Comparison of ENCODE assay signal across 21 mouse cellular contexts in genomic region chr16:9274583-9275100, GRCm38 (mm10).
A peak's percentile ranks its signal among the peaks of the same experiment; 100 is the strongest.
DNase-seq lines count a peak whose midpoint lies in the region; ATAC-seq lines count a peak whose summit lies in the region.
"Had no signal": no experiment of that assay in that cellular context is flagged by ENCODE, and none has a peak within 500 bp of the region (broad histone marks: within the 10 kb centered on the region; RNA-seq: fewer than 3 reads in every experiment).

No protein-coding gene starts in this region.

- no peaks in the 10 kb centered on the region for H3K36me3 ChIP-seq in kidney, embryonic 15.5 days
- H3K36me3 ChIP-seq: heart, embryonic 13.5 days; limb, embryonic 13.5 days; liver, embryonic 12.5 days; midbrain, embryonic 12.5 days had no signal

- ATAC-seq in kidney, embryonic 15.5 days (replicated peaks; ENCODE audit: low FRiP score): 0 out of 2 replicates have a peak, but pooled peaks have one; percentile 40
- ATAC-seq: forebrain, embryonic 13.5 days; inflammation-experienced regulatory T-cells, adult 6 months; liver, embryonic 12.5 days had no signal

- WGBS in kidney, embryonic 15.5 days: 20% methylated on average over 7 of the region's 7 CpGs

- no peak overlapping the region for H3K4me2 ChIP-seq in kidney, embryonic 15.5 days
- H3K4me2 ChIP-seq: forebrain, embryonic 13.5 days; heart, embryonic 13.5 days; hindbrain, embryonic 14.5 days; limb, embryonic 13.5 days; liver, embryonic 12.5 days; midbrain, embryonic 12.5 days had no signal

- H3K4me3 ChIP-seq in kidney, embryonic 15.5 days (replicated peaks): no peak overlapping the region
- H3K4me3 ChIP-seq: forebrain, embryonic 13.5 days; heart, embryonic 13.5 days; limb, embryonic 13.5 days; liver, embryonic 12.5 days; midbrain, embryonic 12.5 days had no signal

- no peaks in the 10 kb centered on the region for H3K27me3 ChIP-seq in kidney, embryonic 15.5 days
- H3K27me3 ChIP-seq: forebrain, embryonic 13.5 days; heart, embryonic 13.5 days; limb, embryonic 13.5 days; liver, embryonic 12.5 days had no signal

- DNase-seq in adrenal gland, postnatal 14 days: peak; percentile 17
- DNase-seq in adrenal gland, adult 18-20 months (ENCODE audit: low spot score in 2 of 2): no peak
- DNase-seq in kidney, postnatal 25 days: no peak
- DNase-seq in layer of hippocampus, adult 9-11 months: peak; percentile 23
- DNase-seq in layer of hippocampus, adult 8-10 months (ENCODE audit: low spot score in 2 of 2): no peak
- peak; percentile 59 for DNase-seq in brain, adult 2 months (ENCODE audit: low read depth, low spot score)
- no peak for DNase-seq in heart, postnatal 10 days
- DNase-seq: cerebellum, adult 18-20 months; cerebellum, postnatal 14 days; gastrocnemius, postnatal 14 days; layer of hippocampus, postnatal 36 days; lung, adult 18-20 months; lung, postnatal 10 days had no signal

- no peaks in the 10 kb centered on the region for H3K9me3 ChIP-seq in kidney, embryonic 15.5 days (replicated peaks)
- H3K9me3 ChIP-seq: forebrain, embryonic 13.5 days; heart, embryonic 13.5 days; limb, embryonic 13.5 days; liver, embryonic 12.5 days; midbrain, embryonic 12.5 days had no signal

- intact Hi-C loops in heart, postnatal 10 days (cut with DNase I): no loop called here

- no peak overlapping the region for H3K27ac ChIP-seq in kidney, embryonic 15.5 days
- H3K27ac ChIP-seq: forebrain, embryonic 13.5 days; heart, embryonic 13.5 days; hindbrain, embryonic 14.5 days; limb, embryonic 13.5 days; liver, embryonic 12.5 days; midbrain, embryonic 12.5 days had no signal

- no peaks in the 10 kb centered on the region for H3K4me1 ChIP-seq in kidney, embryonic 15.5 days
- H3K4me1 ChIP-seq: forebrain, embryonic 13.5 days; heart, embryonic 13.5 days; limb, embryonic 13.5 days; liver, embryonic 12.5 days had no signal

- H3K9ac ChIP-seq in kidney, embryonic 15.5 days: no peak overlapping the region
- H3K9ac ChIP-seq: forebrain, embryonic 13.5 days; heart, embryonic 13.5 days; hindbrain, embryonic 14.5 days; limb, embryonic 13.5 days; liver, embryonic 12.5 days; midbrain, embryonic 12.5 days had no signal

Comparison
In these comparisons a context has a peak if more than half of its experiments do, and no peak if none do; other contexts are left out.
1. DNase-seq: peak in adrenal gland, postnatal 14 days (single experiment), layer of hippocampus, adult 9-11 months (single experiment) and brain, adult 2 months (single experiment); none in adrenal gland, adult 18-20 months (0 of 2), kidney, postnatal 25 days (0 of 2), layer of hippocampus, adult 8-10 months (0 of 2) and heart, postnatal 10 days (0 of 2).